Mouse (Mus musculus) right cerebral cortex, postnatal 4 days (tissue): Measurements from ENCODE around the gene Cand1.
A peak's percentile ranks its signal among the peaks of the same experiment; 100 is the strongest.

Source experiments
- DNase-seq: peaks from one replicate; pipeline ENCODE4 v3.0.0-alpha.2; 2022

Cand1 gene

GRCm38 (mm10) chr10:119239969-119240721, at the start of gene Cand1:
Gene Cand1 (minus strand): TSS chr10:119240055.
- DNase-seq: peak; percentile 99

GRCm38 (mm10) chr10:119278871-119279270, 39.0 kb upstream of the Cand1 start:
- no peak for DNase-seq

DNA sequence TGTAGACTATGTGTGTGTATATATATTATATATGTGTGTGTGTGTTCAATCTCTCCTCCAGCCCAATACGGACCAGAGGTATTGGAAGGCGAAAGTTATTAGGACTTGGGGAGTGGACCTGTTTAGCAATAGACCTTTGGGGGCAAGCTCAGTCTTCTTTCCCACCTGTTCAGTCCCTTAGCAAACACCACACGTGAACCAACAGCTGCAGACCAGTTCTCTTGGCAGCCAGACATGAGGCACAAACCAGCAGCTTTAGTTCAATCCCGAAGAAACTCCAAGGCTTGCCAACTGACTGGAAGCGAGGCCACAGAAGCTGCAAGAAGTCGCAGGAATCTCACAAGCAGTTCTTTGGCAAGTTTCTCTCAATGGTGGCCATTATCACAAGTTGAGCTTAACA, 34.5 kb upstream of the Cand1 start:
- DNase-seq: no peak

DNA sequence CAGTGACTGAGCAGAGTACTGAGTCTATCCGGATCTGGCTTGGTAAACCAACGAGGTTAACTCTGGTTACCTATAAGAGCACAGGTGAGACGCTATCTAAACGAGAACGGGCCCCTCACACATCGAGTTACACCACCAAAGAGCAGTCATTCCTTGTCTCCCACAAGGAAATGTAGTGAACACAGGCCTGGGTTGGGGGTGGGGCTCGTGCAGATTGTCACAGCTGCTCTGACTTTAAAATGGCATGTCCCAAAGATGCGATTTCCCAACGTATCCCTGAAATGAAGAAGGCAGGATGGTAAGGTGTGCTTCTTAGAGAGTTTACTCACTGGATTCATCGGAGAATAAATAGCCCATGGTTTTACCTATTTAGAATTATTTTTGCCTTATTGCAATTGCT, 32.7 kb upstream of the Cand1 start:
- no peak for DNase-seq

DNA sequence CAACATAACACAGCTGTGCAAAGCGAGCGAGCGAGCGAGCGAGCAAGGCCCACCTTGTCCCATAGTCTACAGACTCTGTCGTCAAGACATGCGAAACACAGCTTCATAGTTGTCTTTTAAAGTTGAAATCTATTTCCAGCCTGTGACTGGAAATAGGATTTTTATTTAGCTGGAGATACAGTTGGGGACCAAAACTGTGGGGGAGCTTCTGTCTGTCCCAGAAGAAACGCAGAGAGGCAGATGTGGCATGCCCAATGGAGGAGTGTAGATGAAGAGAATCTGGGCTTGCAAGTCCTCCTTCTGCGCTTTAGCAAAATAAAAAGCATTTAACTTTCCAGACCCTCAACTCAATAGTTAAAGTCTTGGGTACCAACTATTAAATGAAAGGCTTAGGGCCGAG, 32.1 kb upstream of the Cand1 start:
- no peak for DNase-seq

- no peak for DNase-seq
Measured at GRCm38 (mm10) chr10:119271101-119271500, 31.2 kb upstream of the Cand1 start.

DNA sequence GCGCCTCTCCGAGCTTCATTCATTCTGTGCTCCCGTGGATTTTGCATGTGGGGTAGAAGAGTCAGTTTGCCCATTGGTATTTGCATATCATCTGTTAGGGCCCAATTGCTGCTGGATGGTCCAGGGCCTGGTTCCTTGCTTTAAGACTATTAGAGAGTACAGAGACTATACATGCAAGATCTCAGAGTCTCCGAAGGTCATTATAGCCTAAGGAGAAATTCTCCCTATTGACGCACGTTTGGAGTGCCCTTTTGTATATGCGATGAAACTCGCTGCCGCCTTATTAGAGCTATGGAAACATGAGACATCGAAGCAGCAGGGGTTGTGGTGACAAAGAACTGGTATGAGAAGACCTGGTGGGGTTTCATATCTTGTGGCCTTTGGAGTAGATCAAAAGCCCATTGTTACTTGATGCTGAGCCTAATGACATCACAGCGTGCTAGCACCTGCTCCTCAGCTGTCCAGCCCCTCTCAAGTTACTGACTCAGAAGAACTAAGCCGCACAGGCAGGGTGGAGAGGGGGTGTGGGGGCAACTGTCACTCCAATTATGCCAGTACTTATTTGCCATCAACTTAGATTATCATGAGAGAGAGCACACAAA, 30.6 kb upstream of the Cand1 start:
- DNase-seq: no peak

GRCm38 (mm10) chr10:119264761-119265160, 24.9 kb upstream of the Cand1 start:
- no peak for DNase-seq

DNA sequence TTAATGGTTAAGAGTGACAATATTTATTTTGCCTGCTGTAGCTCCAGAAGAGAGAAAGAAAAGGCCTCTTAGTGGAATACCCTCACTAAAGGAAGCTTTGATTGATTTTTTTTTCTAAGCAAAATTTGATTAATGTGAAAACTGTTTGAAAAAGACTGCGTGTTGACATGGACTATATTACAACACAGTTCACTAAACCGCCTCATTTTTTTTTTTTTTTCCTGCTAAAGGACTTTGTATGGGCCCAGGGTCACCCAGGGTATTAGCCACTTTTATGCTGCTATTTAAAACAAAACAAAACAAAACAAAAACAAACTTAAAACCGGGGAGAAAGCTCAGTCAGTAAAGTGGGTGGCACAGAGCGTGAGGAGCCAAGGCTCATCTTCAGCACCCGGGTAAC, 23.0 kb upstream of the Cand1 start:
- DNase-seq: no peak

DNA sequence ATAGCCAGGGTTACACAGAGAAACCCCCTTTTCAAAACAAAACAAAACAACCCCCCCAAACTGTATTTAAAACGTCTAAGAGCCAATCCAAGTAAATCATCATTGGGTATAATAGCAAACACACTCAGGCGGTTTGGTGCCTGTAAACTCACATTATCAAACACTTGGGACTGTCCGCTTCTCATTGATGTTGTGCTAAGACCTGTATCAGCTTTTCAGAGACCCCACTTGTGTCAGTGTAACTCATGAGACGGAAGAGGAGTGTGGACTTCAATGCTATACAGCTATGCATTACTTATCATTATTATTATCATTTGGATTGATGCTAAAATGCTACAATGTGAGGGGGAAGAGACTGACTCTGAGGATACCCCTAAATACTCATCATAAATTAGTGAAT, 18.0 kb upstream of the Cand1 start:
- no peak for DNase-seq

GRCm38 (mm10) chr10:119244146-119244545, 4.3 kb upstream of the Cand1 start:
- DNase-seq: no peak

DNA sequence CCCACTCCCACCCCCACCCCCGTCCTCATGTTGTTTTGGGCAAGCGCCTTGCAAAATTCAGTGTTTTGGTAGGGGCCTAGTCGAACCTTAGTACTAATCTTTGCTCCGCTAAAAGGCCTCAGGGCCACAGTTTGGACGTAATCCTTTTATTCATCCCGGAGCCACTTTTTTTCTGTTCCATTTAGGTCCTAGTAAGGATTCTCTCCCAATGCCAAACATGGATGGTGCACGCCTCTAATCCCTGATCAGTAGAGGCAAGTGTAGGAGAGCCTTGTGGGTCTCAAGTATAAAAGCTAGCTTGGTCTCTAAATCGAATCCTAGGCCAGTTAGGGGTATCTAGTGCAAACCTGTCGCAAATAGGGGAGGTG, 851 bp upstream of the Cand1 start:
- no peak for DNase-seq

GRCm38 (mm10) chr10:119239633-119239968, 254 bp downstream of the Cand1 start:
- DNase-seq: no peak

DNA sequence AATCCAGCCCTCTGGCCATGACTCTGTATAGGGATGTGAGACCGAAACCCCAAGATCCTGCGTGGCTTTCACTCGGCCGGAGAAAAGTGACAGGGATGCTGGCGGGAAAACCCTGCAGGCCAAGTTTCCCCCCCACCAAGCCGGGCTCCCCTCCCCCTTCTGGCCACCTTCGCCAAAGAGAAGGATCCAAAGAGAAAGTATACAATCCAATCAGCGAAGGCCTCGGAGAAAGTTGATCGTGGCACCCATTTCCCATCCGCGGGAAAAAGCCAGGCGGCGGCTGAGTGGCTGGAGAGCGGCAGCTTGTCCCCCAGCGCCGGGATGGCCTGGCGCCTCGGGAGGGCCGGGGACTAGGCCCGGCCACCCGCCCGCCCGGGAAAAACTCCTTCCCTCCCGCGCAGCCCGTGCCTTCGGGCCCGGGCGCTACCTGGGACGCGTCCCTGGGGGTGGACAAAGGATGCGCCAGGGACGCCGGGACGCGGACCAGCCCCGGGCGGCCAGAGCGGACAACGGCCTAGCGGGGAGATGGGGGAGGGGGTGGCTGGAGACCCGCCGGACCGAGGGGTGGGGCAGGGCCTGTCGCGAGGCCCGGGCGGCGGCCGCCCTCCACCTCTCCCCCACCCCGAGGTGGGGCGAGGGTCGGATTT, 747 bp downstream of the Cand1 start:
- peak; percentile 55 for DNase-seq

DNA sequence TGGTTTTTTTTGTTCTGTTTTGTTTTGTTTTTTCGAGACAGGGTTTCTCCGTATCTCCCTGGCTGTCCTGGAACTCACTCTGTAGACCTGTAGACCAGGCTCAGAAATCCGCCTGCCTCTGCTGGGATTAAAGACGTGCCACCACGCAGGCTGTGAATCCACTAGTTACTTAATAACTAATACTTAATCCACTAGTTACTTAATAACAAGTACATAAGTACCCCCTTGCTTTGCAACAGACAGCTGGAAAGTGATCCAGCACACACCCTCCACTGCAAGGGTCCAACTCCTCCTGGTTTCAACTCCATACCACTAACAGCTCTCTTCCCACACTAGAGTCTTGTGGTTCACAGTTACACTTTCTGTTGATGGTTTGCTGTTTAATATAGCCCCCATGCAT, 8.3 kb downstream of the Cand1 start:
- no peak for DNase-seq

DNA sequence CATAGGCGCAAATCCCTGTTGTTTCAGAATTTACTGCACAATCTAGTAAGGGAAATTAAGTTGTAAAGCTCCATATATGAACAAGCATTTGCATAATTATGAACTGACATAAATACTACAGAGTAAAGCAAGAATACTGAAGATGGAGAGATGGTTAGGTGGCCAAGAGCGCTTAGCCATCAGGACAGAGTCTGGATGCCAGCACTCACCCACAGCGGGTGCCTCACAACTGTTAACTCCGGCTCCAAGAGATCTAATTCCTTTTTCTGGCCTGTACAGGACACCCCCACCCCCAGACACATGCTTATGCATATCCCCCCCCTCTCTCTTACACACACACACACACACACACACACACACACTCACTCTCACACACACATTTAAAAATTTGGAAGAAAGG, 9.2 kb downstream of the Cand1 start:
- no peak for DNase-seq

DNA sequence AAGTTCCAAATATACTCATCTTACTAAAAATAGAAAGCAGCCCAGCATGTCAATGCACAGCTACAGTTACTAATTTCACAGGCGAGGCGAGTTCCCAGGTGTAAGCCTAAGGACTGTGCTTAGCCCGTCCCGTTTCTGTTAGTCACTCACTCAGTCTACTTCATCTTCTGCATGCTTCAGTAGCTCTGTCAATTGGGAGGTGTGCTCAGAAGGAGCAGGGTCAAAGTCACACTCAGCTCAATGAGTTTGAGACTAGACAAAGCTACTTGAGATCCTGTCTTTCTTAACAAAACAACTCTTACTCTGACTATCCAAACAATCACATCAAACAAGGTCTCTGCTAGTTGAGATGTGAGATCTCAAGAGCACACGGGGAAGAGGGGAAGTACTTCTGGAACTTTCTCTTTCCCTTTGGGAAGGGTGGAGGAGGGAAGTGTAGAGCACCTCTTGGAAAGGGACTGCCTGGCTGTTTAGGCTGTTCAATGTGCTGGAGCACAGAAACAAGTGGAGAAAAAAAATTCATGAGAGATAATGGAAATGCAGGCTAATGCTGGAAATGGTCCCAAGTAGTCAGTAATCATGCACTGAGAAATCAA, 9.7 kb downstream of the Cand1 start:
- no peak for DNase-seq

DNA sequence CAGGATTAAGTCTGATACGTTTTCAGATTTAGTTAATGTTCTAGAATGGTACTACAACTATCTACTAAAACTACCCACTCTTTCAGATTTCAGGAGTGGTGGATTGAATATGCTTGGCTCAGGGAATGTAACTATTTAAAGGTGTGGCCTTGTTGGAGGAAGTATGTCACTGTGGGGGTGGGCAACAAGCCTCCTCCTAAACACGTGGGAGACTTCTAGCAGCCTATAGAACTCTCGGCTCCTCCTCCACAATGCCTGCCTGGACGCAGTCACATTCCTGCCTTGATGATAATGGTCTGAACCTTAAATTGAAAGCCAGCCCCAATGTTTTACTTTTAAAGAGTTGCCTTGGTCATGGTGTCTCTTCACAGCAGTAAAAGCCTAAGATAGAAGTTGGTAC, 16.2 kb downstream of the Cand1 start:
- no peak for DNase-seq

- DNase-seq: no peak
Measured at GRCm38 (mm10) chr10:119221631-119222030, 18.2 kb downstream of the Cand1 start.

DNA sequence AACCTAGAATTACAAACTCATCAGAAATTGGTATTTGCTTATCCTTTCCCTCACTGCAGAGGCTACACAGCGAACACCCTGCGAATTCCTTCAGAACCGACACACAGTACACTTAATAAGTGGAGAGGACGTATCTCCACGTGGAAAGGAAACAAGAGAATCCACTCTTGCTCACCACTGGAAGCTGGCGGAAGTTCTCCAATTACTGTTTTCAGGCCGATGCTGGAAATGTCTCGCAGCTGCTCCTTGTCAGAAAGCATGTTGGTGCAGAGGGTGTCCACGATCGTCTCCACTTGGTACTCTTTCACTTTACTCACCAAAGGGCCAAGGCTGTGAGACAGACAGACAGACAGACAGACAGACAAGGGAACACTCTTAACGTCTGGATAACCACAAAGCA, 20.4 kb downstream of the Cand1 start:
- no peak for DNase-seq

DNA sequence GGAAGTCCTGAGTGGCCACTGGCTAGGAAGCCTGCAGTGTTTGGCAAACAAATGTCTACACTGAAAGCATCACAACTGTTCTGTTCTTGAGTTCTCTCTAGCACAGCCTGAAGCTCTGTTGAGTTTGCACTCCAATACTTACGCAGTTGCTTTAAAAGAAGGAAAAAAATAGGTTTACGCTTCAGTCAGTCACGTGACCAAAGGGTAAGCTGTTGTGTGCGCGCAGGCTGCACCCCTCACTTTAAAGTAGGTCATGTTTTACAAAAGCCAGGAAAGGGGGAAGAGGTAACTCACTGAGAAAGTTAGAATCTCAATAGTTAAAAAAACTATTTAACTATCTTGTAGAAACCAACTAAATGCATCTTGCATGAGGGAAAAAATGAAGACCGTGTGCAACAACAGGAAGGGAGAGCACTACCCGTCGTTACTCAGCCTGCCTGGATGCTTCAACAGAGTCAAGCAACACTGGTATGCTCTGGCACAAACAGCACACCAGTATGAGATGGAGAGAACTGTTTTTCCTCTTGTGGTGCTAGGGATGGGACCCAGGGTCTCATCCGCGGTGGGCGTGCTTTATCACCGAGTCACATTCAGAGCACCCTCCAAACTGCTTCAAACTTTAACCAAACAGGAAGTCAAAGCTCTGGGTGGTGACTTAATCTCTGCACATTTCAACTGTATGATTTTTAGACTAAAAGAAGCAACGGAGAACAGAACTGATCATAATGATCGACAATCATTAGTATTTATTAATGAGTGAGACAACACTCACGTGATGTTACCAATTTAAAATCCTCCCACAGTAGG, 21.4 kb downstream of the Cand1 start:
- no peak for DNase-seq

- DNase-seq: no peak
Measured at GRCm38 (mm10) chr10:119212443-119212842, 27.4 kb downstream of the Cand1 start.

GRCm38 (mm10) chr10:119211251-119211650, 28.6 kb downstream of the Cand1 start:
- no peak for DNase-seq
